Mouse (Mus musculus): ENCODE results near the gene Armh1. TPM values are rescaled to one million over a fixed set of nuclear protein-coding genes. Genes with fewer than 3 reads are reported as not detected.
"Not testable (repeated sequence)": the region's sequence is repeated elsewhere in the genome, so short reads cannot be mapped to it uniquely, and the experiment has no call there.

The Armh1 gene
- polyA plus RNA-seq, 1 experiment from 2014 or later: 1.3 TPM

DNA sequence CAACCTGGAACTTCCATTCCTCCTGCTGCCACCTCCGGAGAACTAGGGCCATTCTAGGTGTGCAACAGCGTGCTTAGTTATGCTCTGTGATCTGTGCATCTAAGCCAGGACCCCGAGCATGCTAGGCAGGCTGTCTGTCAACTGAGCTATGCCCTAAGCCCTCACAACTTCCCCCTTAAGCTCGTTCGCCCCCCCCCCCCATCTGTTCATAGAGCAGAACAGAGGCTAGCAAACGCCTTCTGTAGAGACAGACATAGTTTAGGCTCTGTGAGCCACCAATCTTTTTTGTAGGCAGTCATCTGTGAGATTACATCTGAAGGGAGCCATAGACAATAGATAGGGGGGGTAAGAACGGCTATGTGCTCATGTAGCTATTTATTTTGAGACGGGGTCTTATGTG, 11.1 kb upstream of the Armh1 start:
- Histone ChIP-seq H3K9ac (no peak overlapping the region), H3K4me3 (no peak overlapping the region), H3K4me2 (replicated peaks) (no peak overlapping the region), H3K4me1 (no peaks in the 10 kb centered on the region), H3K27me3 (no peaks in the 10 kb centered on the region), H3K36me3 (no peaks in the 10 kb centered on the region), H3K9me3 (no peaks in the 10 kb centered on the region), H3K27ac (no peak overlapping the region)
- WGBS: 69% methylated on average over 8 of the region's 8 CpGs
- no peak for ATAC-seq (ENCODE audit: insufficient number of reproducible peaks, insufficient read depth, low FRiP score, low TSS enrichment)

DNA sequence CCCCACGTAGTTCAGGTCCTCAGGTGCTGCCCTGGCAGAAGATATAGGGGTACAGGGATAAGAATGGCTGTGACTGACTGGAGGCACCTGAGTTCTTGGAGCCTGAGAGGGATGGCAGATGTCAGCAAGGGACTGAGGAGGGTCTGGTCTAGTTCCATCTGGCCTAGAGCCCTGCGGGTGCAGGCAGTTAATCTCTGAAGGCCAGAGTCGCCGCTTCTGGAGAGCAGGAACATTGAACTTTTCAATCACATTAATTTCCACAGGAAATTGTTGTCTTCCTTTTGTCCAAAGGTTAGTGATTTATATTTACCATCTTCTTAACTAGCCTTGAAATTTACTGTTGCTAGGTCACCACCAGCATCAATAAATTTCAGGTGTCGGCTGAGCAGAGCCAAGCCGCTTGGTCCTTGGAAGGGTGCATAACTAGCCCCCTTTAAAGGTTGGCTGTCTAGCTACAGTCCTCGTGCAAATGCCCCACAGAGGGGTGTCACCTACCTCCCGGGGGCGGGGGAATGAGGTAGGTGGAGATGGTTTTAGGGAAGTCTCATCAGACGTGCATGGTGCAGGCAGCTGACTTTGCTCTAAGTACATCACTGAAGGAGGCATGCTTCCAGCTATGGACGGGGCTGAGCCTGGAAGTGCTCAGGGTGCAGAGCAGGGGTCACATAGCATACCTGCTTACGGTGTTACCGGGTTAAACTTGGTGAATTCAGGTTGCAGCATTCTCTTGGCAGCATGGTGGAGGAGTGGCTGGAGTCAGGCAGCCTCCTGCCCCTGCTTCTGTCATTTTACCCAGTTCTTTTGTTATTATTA, 10.4 kb upstream of the Armh1 start:
- Histone ChIP-seq H3K4me1 (no peaks in the 10 kb centered on the region), H3K36me3 (no peaks in the 10 kb centered on the region), H3K4me2 (replicated peaks) (no peak overlapping the region), H3K27me3 (no peaks in the 10 kb centered on the region), H3K9ac (no peak overlapping the region), H3K27ac (no peak overlapping the region), H3K9me3 (no peaks in the 10 kb centered on the region), H3K4me3 (no peak overlapping the region)
- ATAC-seq (ENCODE audit: insufficient number of reproducible peaks, insufficient read depth, low FRiP score, low TSS enrichment): no peak
- 65% methylated on average over 13 of the region's 13 CpGs for WGBS

DNA sequence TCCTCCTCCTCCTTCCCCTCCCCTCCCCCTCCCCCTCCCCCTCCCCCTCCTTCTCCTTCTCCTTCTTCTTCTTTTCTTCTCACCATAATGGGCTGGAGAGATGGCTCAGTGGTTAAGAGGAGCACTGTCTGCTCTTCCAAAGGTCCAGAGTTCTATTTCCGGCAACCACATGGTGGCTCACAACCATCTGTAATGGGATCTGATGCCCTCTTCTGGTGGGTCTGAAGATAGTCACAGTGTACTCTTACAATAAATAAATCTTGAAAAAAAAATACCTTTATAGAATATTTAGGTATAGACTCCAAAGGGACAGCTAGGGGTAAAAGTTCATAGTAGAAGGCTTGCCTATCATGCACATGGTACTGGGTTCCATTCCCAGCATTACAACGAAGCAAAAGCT, 9.3 kb upstream of the Armh1 start:
- ATAC-seq (ENCODE audit: insufficient number of reproducible peaks, insufficient read depth, low FRiP score, low TSS enrichment): no peak
- H3K4me2 ChIP-seq (replicated peaks): no peak overlapping the region
- H3K27me3 ChIP-seq: no peaks in the 10 kb centered on the region
- H3K27ac ChIP-seq: no peak overlapping the region
- H3K4me3 ChIP-seq: no peak overlapping the region
- H3K9ac ChIP-seq: no peak overlapping the region
- no peaks in the 10 kb centered on the region for H3K4me1 ChIP-seq
- no peaks in the 10 kb centered on the region for H3K36me3 ChIP-seq
- 77% methylated on average over 2 of the region's 2 CpGs for WGBS
- no peaks in the 10 kb centered on the region for H3K9me3 ChIP-seq

DNA sequence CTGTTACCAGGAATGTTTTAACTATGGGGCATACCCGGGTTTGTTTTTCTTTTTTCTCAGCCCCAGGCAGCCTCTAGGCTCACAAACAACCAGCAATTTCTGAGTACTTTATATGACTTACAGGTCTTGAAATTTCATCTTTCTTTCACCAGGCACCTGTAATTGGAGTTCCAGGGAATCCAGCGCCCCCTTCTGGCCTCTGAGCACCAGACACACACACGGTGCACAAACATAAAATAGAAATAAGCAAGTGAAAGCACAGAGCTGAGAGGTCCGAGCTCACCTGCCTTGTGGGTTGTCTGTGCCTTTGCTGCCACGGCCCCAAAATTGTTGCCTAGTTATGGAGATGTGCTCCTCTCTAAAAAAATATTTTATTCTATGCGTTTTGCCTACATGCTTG, 8.0 kb upstream of the Armh1 start:
- H3K27ac ChIP-seq; H3K4me2 ChIP-seq (replicated peaks); H3K9me3 ChIP-seq; H3K36me3 ChIP-seq; H3K9ac ChIP-seq; H3K4me1 ChIP-seq; H3K27me3 ChIP-seq; H3K4me3 ChIP-seq; ATAC-seq (ENCODE audit: insufficient number of reproducible peaks, insufficient read depth, low FRiP score, low TSS enrichment): not testable (repeated sequence)
- WGBS: 70% methylated on average over 6 of the region's 6 CpGs

DNA sequence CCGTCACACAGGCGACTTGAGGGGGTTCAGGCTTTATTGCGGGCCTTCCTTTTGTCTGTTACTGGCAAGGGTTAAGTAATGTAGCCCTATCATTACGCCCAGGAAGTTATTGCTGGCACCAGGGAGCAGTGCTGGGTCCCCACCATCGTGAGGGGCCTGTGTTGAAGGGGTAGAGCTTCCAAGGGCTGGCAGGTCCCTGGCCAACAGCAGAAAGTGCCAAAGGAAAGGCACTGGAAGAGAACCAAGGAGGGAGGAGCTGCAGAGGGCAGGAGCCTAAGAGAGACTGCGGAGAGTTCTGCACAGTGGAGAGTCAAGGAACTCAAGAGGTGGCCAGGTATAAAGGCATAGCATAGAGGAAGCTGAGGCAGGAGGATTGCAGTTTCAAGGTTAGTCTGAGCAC, 2.7 kb upstream of the Armh1 start:
- Histone ChIP-seq H3K4me3 (no peak overlapping the region), H3K27me3 (no peaks in the 10 kb centered on the region), H3K4me2 (replicated peaks) (no peak overlapping the region), H3K36me3 (no peaks in the 10 kb centered on the region), H3K9ac (no peak overlapping the region), H3K4me1 (peaks cover 25% of the 10 kb centered on the region), H3K9me3 (no peaks in the 10 kb centered on the region), H3K27ac (no peak overlapping the region)
- no peak for ATAC-seq (ENCODE audit: insufficient number of reproducible peaks, insufficient read depth, low FRiP score, low TSS enrichment)
- 58% methylated on average over 6 of the region's 6 CpGs for WGBS

DNA sequence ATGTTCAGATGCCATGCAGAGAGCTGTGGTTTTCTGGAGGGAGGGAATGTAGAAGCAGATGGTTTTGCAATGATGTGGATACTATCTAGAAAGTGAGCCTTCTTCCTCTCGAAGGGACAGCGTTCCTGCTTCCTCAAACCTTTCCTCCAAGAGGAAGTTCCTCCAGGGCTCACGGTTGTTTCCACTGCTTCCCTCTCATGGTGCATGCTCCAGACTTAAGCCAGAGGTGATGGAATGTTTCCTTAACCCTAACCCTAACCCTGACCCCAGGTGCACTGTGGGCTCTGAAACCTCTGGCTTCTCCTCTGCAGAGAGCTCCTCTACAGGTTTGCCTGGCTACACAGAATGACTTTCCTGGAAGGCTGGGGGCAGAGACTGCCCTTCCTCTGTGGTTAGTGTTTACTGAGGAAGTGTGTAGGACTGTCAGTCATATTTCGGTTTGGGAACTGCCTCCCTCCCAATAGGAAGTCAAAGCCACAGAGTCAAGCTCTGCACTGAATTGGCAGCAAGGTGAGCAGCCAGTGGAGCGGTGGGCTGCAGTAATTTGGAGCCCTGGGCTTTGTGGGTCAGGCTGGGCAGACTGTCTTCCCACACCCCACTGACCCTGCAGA, 2.2 kb upstream of the Armh1 start:
- ATAC-seq (ENCODE audit: insufficient number of reproducible peaks, insufficient read depth, low FRiP score, low TSS enrichment): no peak
- Histone ChIP-seq H3K9ac (no peak overlapping the region), H3K27me3 (no peaks in the 10 kb centered on the region), H3K4me3 (no peak overlapping the region), H3K36me3 (no peaks in the 10 kb centered on the region), H3K4me2 (replicated peaks) (no peak overlapping the region), H3K4me1 (peaks cover 25% of the 10 kb centered on the region), H3K27ac (no peak overlapping the region), H3K9me3 (no peaks in the 10 kb centered on the region)
- 56% methylated on average over 5 of the region's 5 CpGs for WGBS

DNA sequence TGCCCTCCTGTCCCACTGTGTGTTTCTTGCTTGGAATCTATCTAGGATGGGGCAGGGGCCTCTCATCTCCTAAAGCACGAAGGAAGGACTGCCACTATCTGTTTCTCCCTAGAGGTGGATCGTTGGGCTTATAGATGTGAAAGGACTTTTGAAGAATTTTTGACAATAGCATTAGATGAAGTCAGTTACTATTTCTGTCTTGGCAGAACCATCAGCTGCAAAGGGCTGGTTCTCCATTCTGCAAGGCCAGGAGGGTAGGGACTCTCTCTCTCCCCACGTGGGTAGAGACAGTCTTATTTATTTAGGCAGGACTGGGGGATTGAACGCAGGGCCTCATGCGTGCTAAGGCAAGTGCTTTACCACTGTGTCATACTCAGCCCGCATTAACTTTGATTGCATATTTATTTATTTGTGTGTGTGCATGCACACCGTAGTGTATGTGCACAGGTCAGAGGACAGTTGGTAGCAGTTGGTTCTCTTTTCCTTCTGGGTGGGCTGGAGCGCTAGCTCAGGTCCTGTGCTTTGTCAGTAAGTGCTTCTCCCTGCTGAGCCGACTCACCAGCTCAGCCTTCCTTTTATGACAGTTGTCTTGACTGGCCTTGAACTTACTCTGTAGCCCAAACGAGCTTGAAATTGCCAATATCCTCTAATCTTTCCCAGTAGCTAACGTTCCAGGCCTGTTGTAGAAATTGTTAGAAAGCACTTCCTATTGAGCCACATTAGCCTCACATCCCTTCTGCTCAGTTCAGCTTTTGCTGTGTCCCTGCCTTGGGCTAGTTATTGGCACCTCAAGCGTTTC, 1.5 kb upstream of the Armh1 start:
- H3K27me3 ChIP-seq: no peaks in the 10 kb centered on the region
- no peak overlapping the region for H3K4me2 ChIP-seq (replicated peaks)
- H3K36me3 ChIP-seq: no peaks in the 10 kb centered on the region
- peaks cover 25% of the 10 kb centered on the region for H3K4me1 ChIP-seq
- WGBS: 56% methylated on average over 12 of the region's 12 CpGs
- no peak for ATAC-seq (ENCODE audit: insufficient number of reproducible peaks, insufficient read depth, low FRiP score, low TSS enrichment)
- H3K9me3 ChIP-seq: no peaks in the 10 kb centered on the region
- no peak overlapping the region for H3K4me3 ChIP-seq
- 0 out of 2 replicates have a peak overlapping the region, but pooled peaks have one; percentile 12 for H3K9ac ChIP-seq
- peak overlapping the region; percentile 88; the same call in 1 of the 2 replicates for H3K27ac ChIP-seq

DNA sequence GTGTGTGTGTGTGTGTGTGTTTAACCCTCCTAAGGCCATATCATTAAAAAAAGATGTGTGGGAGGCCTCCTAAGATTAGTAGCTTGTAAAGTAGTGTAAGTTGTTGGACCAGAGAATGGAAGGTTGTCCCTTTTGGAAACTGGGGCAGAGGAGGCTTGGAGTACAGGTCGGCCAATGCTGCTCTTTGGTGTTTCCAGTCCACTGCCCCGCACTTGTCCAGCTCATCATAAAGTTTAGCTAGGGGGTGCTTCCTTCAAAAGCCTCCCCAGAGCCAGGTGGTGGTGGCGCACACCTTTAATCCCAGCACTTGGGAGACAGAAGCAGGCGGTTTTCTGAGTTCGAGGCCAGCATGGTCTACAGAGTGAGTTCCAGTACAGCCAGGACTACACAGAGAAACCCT, 830 bp upstream of the Armh1 start:
- H3K9ac ChIP-seq: no peak overlapping the region
- H3K4me1 ChIP-seq: peaks cover 25% of the 10 kb centered on the region
- H3K9me3 ChIP-seq: no peaks in the 10 kb centered on the region
- H3K36me3 ChIP-seq: no peaks in the 10 kb centered on the region
- H3K4me3 ChIP-seq: peak overlapping the region; percentile 62; the same call in 1 of the 2 replicates
- 79% methylated on average over 5 of the region's 5 CpGs for WGBS
- no peaks in the 10 kb centered on the region for H3K27me3 ChIP-seq
- ATAC-seq (ENCODE audit: insufficient number of reproducible peaks, insufficient read depth, low FRiP score, low TSS enrichment): no peak
- H3K27ac ChIP-seq: peak overlapping the region; percentile 88
- H3K4me2 ChIP-seq (replicated peaks): peak overlapping the region; percentile 61

DNA sequence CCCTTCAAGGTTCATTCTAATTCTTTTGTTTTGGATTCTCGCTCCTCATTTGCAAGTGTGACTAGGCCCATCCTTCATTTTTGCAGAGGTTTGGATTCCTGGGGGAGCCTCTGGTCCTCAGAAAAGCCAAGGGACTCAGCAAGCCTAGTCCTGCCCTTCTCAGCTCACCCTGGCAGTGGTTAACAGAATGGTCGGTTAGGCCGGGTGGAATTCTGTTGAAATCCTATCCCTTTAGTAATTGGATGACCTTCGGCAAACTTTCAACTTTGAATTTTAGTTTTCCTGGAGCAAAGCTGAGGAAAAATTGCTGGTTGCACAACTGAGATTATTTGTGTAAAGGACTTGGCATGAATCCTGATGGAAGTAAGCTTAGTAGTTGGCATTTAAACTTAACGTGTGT, 426 bp upstream of the Armh1 start:
- H3K4me3 ChIP-seq: peak overlapping the region; percentile 62
- peak overlapping the region; percentile 88 for H3K27ac ChIP-seq
- peak overlapping the region; percentile 58; the same call in 1 of the 2 replicates for H3K9ac ChIP-seq
- peak overlapping the region; percentile 61 for H3K4me2 ChIP-seq (replicated peaks)
- WGBS: 7% methylated on average over 5 of the region's 5 CpGs
- peak; percentile 26; the same call in 1 of the 2 replicates for ATAC-seq (ENCODE audit: insufficient number of reproducible peaks, insufficient read depth, low FRiP score, low TSS enrichment)
- no peaks in the 10 kb centered on the region for H3K27me3 ChIP-seq
- no peaks in the 10 kb centered on the region for H3K9me3 ChIP-seq
- H3K36me3 ChIP-seq: no peaks in the 10 kb centered on the region
- peaks cover 25% of the 10 kb centered on the region for H3K4me1 ChIP-seq

DNA sequence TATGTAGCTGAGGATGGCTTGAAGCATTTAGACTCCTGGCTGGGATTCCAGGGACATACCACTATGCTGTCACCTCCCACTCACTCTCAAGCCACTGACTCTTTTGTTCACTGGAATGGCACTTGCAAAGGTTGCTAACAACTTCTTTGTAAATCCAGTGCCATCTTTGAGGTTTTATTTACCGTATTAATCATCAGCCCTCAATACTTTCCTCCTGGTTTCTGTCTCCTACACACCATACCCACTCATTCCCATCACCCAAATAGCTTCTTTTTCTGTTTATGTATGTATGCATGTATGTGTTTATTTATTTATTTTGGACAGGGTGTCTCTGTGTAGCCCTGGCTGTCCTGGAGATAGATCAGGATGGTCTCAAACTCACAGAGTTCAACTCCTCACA, 943 bp downstream of the Armh1 start:
- no peak overlapping the region for H3K27ac ChIP-seq
- H3K9me3 ChIP-seq: no peaks in the 10 kb centered on the region
- no peaks in the 10 kb centered on the region for H3K27me3 ChIP-seq
- peaks cover 25% of the 10 kb centered on the region for H3K4me1 ChIP-seq
- H3K4me3 ChIP-seq: no peak overlapping the region; the same call in 1 of the 2 replicates
- no peak overlapping the region for H3K4me2 ChIP-seq (replicated peaks)
- ATAC-seq (ENCODE audit: insufficient number of reproducible peaks, insufficient read depth, low FRiP score, low TSS enrichment): 0 out of 2 replicates have a peak, but pooled peaks have one; percentile 1
- no peaks in the 10 kb centered on the region for H3K36me3 ChIP-seq
- no peak overlapping the region for H3K9ac ChIP-seq
- WGBS: 81% methylated on average over 1 of the region's 1 CpGs

DNA sequence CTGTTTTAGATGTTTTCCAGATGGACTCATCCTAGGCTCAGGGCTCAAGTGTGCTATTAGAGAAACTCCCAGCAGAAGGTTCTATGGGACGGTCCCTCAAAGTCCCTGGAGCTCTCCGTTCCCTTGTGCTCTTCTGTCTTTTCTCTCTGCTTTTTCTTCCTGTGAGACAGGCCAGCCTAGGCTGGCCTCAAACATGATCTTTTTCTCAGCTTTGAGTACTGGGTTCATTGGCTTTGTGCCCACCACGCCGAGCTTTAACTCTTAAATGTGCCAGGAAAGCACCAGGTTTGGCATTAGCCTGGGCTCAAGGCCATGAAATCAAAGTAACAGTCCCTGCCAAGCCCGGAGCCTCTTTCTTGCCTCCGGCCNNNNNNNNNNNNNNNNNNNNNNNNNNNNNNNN, 11.1 kb downstream of the Armh1 start:
- 81% methylated on average over 6 of the region's 6 CpGs for WGBS
- H3K9ac ChIP-seq: no peak overlapping the region
- H3K4me2 ChIP-seq (replicated peaks): no peak overlapping the region
- H3K27ac ChIP-seq: no peak overlapping the region
- H3K9me3 ChIP-seq: no peaks in the 10 kb centered on the region
- no peaks in the 10 kb centered on the region for H3K36me3 ChIP-seq
- H3K4me3 ChIP-seq: no peak overlapping the region
- H3K27me3 ChIP-seq: no peaks in the 10 kb centered on the region
- no peak for ATAC-seq (ENCODE audit: insufficient number of reproducible peaks, insufficient read depth, low FRiP score, low TSS enrichment)
- peaks cover 8% of the 10 kb centered on the region; the same call in 1 of the 2 replicates for H3K4me1 ChIP-seq

Measured in embryonic facial prominence, embryonic 12.5 days (tissue).